Mouse (Mus musculus) hindbrain, embryonic 15.5 days (tissue): ENCODE results near the gene Poldip3. TPM values are rescaled to one million over a fixed set of nuclear protein-coding genes. Genes with fewer than 3 reads are reported as not detected.

Source experiments
- ATAC-seq: fragments of 200-750 bp; cut with Nextera tagmentation; 2 replicates; pipeline ENCODE4 v1.8.0; 2017; ENCODE audit warnings: low read depth, moderate number of reproducible peaks, moderate TSS enrichment; ENCODE audit not compliant: low FRiP score
- H3K27ac ChIP-seq: fragments of 300-500 bp; sonication (generic); replicated peaks from 2 replicates; pipeline ENCODE4 v1.5.1; 2015; ENCODE audit warnings: mild to moderate bottlenecking, inconsistent platforms
- H3K27me3 ChIP-seq: fragments of 300-500 bp; sonication (generic); 2 replicates; pipeline ENCODE4 v1.6.1; 2015; ENCODE audit warnings: control low read depth, inconsistent platforms
- H3K36me3 ChIP-seq: fragments of 300-500 bp; sonication (generic); 2 replicates; pipeline ENCODE4 v1.6.1; 2015; ENCODE audit warnings: control low read depth, inconsistent platforms
- H3K4me1 ChIP-seq: fragments of 300-500 bp; sonication (generic); replicated peaks from 2 replicates; pipeline ENCODE4 v1.6.1; 2015; ENCODE audit warnings: control low read depth, inconsistent platforms
- H3K4me2 ChIP-seq: fragments of 300-500 bp; sonication (generic); 2 replicates; pipeline ENCODE4 v1.6.1; 2015; ENCODE audit warnings: moderate library complexity, mild to moderate bottlenecking, inconsistent platforms
- H3K4me3 ChIP-seq: fragments of 300-500 bp; sonication (generic); 2 replicates; pipeline ENCODE4 v1.5.1; 2015; ENCODE audit warnings: mild to moderate bottlenecking, inconsistent platforms
- H3K9ac ChIP-seq: fragments of 300-500 bp; sonication (generic); 2 replicates; pipeline ENCODE4 v1.6.1; 2015; ENCODE audit warnings: inconsistent platforms
- H3K9me3 ChIP-seq: fragments of 300-500 bp; sonication (generic); 2 replicates; pipeline ENCODE4 v1.6.1; 2016; ENCODE audit warnings: control low read depth, inconsistent platforms
- whole genome bisulfite sequencing: fragments of 180-500 bp; shearing (Covaris S2); methylation state at CpG from one replicate; pipeline ENCODE4 v1.1.7; 2015; 5-methylcytosine and 5-hydroxymethylcytosine counted together
- polyA plus RNA-seq: library from polyadenylated mRNA; unstranded; fragments of >200 nt; fragmentation: Nextera tagmentation; extraction: Ambion mirVana; gene quantifications from 2 replicates; pipeline ENCODE4 v1.2.1, GENCODE M21; 2015

Poldip3 gene
- polyA plus RNA-seq, 1 experiment from 2014 or later: 132 TPM

- Histone ChIP-seq H3K4me1 (no peaks in the 10 kb centered on the region), H3K27me3 (no peaks in the 10 kb centered on the region), H3K36me3 (peaks cover 31% of the 10 kb centered on the region), H3K4me3 (no peak overlapping the region), H3K4me2 (no peak overlapping the region), H3K27ac (no peak overlapping the region), H3K9me3 (no peaks in the 10 kb centered on the region), H3K9ac (no peak overlapping the region)
- WGBS: 32% methylated on average over 10 of the region's 10 CpGs
- no peak for ATAC-seq
Observed at GRCm38 (mm10) chr15:83161062-83161748, 12.0 kb upstream of the Poldip3 start.

- Histone ChIP-seq H3K27ac (no peak overlapping the region), H3K9ac (no peak overlapping the region), H3K27me3 (no peaks in the 10 kb centered on the region), H3K4me3 (no peak overlapping the region), H3K4me1 (no peaks in the 10 kb centered on the region), H3K4me2 (no peak overlapping the region), H3K9me3 (no peaks in the 10 kb centered on the region), H3K36me3 (peaks cover 31% of the 10 kb centered on the region)
- no peak for ATAC-seq
- WGBS: 92% methylated on average over 4 of the region's 4 CpGs
Observed at GRCm38 (mm10) chr15:83160561-83160960, 11.4 kb upstream of the Poldip3 start.

- Histone ChIP-seq H3K27ac (no peak overlapping the region), H3K9ac (no peak overlapping the region), H3K4me3 (no peak overlapping the region), H3K36me3 (peaks cover 31% of the 10 kb centered on the region), H3K9me3 (no peaks in the 10 kb centered on the region), H3K27me3 (no peaks in the 10 kb centered on the region), H3K4me1 (no peaks in the 10 kb centered on the region), H3K4me2 (no peak overlapping the region)
- 96% methylated on average over 9 of the region's 9 CpGs for WGBS
- no peak for ATAC-seq
Observed at GRCm38 (mm10) chr15:83159823-83160222, 10.6 kb upstream of the Poldip3 start.

- Histone ChIP-seq H3K27me3 (no peaks in the 10 kb centered on the region), H3K4me2 (no peak overlapping the region), H3K36me3 (peaks cover 35% of the 10 kb centered on the region), H3K4me1 (no peaks in the 10 kb centered on the region), H3K27ac (no peak overlapping the region), H3K9ac (no peak overlapping the region), H3K9me3 (no peaks in the 10 kb centered on the region), H3K4me3 (no peak overlapping the region)
- WGBS: 90% methylated on average over 7 of the region's 7 CpGs
- no peak for ATAC-seq
Observed at GRCm38 (mm10) chr15:83158587-83159160, 9.5 kb upstream of the Poldip3 start.

GRCm38 (mm10) chr15:83157667-83158064, 8.5 kb upstream of the Poldip3 start:
- 95% methylated on average over 6 of the region's 6 CpGs for WGBS
- Histone ChIP-seq H3K9me3 (no peaks in the 10 kb centered on the region), H3K4me3 (no peak overlapping the region), H3K9ac (no peak overlapping the region), H3K4me1 (no peaks in the 10 kb centered on the region), H3K36me3 (peaks cover 35% of the 10 kb centered on the region), H3K27me3 (no peaks in the 10 kb centered on the region), H3K4me2 (no peak overlapping the region), H3K27ac (no peak overlapping the region)
- ATAC-seq: no peak

- Histone ChIP-seq H3K36me3 (peaks cover 35% of the 10 kb centered on the region), H3K4me3 (no peak overlapping the region), H3K27me3 (no peaks in the 10 kb centered on the region), H3K9me3 (no peaks in the 10 kb centered on the region), H3K27ac (no peak overlapping the region), H3K4me2 (no peak overlapping the region), H3K4me1 (no peaks in the 10 kb centered on the region), H3K9ac (no peak overlapping the region)
- ATAC-seq: no peak
- 68% methylated on average over 11 of the region's 11 CpGs for WGBS
Observed at GRCm38 (mm10) chr15:83156929-83157666, 7.9 kb upstream of the Poldip3 start.

DNA sequence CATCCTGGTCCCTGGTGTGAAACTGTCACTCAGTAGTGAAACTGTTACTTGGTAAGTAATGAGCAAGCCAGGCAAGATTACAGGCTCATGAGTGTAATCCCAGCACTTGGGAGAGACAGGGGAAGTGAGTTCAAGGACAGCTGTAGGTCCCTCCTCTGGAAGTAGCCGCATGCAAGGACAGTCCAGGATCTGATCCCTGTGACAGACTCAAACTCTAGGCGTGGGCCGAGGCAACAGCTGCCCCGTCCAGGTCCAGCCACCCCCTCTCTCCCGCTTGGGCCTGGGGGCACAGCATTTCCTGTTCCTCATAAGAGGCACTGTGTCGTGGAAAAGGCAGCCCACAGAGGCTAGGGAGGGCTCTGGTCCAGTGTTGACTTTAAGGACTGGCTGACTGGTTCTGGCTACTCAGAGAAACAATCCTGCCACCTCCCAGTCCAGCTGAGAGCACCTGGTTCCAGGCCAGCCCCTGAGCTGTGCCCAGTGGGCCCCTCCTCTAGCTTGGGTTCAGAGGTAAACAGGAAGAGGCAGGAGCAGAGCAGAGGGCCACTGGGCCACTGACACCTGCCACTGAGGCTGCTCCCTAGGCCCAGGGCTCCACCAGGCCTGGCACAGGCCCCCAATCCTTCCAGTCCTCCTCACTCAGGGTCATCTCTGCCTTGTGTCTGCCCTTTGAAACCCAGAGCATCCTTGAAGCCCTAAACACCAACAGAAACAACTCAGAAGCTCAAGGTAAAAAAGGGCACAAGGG, 6.7 kb upstream of the Poldip3 start:
- WGBS: 85% methylated on average over 6 of the region's 6 CpGs
- peaks cover 29% of the 10 kb centered on the region for H3K36me3 ChIP-seq
- H3K4me1 ChIP-seq: no peaks in the 10 kb centered on the region
- ATAC-seq: no peak
- H3K9me3 ChIP-seq: no peaks in the 10 kb centered on the region
- no peaks in the 10 kb centered on the region for H3K27me3 ChIP-seq
- no peak overlapping the region for H3K9ac ChIP-seq
- no peak overlapping the region for H3K4me3 ChIP-seq
- H3K27ac ChIP-seq: no peak overlapping the region
- no peak overlapping the region for H3K4me2 ChIP-seq

DNA sequence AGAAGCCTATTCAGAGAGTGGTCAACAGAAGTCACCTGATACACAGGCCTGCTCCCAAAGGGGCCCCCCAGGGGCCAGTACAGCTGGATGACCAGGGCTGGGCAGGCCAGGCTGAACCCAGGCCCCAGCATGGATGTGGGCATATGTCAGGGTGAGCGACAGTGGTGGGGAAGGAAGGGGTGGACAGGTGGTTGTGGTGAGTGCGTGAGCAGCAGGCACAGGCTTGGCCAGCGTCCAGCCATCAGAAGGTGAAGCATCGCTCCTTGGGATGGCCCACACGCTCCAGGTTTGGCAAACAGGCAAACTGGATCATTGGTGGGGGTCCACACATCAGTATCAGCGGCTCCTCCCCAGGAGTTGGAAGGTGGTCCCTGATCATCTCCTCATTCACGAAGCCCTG, 5.1 kb upstream of the Poldip3 start:
- peaks cover 22% of the 10 kb centered on the region for H3K36me3 ChIP-seq
- no peaks in the 10 kb centered on the region for H3K27me3 ChIP-seq
- H3K4me1 ChIP-seq: peaks cover 5% of the 10 kb centered on the region; the same call in 1 of the 2 replicates
- H3K9ac ChIP-seq: no peak overlapping the region
- no peak for ATAC-seq
- H3K9me3 ChIP-seq: no peaks in the 10 kb centered on the region
- no peak overlapping the region for H3K27ac ChIP-seq
- H3K4me3 ChIP-seq: no peak overlapping the region
- 91% methylated on average over 7 of the region's 7 CpGs for WGBS
- no peak overlapping the region for H3K4me2 ChIP-seq

DNA sequence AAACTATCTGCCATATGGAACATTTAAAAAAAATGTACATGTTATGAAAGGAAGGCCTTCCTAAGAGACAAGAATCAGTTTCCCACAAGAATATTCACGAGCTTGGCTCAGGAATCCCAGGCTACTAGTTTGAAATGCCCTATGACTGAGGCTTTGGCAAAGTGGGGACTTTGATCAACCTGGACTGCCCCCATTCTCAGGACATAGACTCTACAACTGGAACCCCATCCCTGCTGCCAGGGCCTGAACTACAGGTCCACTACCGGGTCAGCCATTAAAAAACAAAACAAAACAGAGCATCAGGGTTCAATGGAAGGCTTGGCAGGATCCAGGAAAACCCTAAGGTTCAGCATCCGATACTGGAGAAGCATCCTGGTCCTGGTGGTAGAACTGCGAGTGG, 1.5 kb upstream of the Poldip3 start:
- no peaks in the 10 kb centered on the region for H3K27me3 ChIP-seq
- 83% methylated on average over 4 of the region's 4 CpGs for WGBS
- peaks cover 27% of the 10 kb centered on the region for H3K4me1 ChIP-seq
- no peaks in the 10 kb centered on the region for H3K9me3 ChIP-seq
- H3K4me2 ChIP-seq: no peak overlapping the region
- ATAC-seq: no peak
- no peak overlapping the region for H3K9ac ChIP-seq
- H3K4me3 ChIP-seq: no peak overlapping the region
- H3K36me3 ChIP-seq: peaks cover 11% of the 10 kb centered on the region
- H3K27ac ChIP-seq: no peak overlapping the region

DNA sequence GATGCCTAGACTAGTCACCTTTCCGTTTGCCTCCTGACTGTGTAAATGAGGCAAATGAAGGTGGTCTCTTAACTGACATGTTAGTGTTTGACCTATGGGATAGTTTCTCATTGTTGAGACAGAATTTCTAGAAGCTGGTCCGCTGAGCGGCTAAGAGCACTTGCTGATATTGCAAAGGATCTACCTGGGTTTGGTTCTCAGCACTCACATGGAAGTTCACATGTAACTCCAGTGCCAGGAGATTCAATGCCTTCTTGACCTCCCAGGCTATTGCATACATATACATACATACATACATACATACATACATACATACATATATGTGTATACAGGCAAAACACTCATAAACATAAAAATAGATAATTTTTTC, 874 bp upstream of the Poldip3 start:
- Histone ChIP-seq H3K4me3 (peak overlapping the region; percentile 99), H3K36me3 (peaks cover 15% of the 10 kb centered on the region), H3K4me1 (peaks cover 27% of the 10 kb centered on the region), H3K27ac (peak overlapping the region; percentile 100), H3K9ac (peak overlapping the region; percentile 47), H3K27me3 (no peaks in the 10 kb centered on the region), H3K9me3 (no peaks in the 10 kb centered on the region), H3K4me2 (peak overlapping the region; percentile 76)
- 32% methylated on average over 3 of the region's 3 CpGs for WGBS
- ATAC-seq: no peak

- peak; percentile 86 for ATAC-seq
- peak overlapping the region; percentile 76 for H3K4me2 ChIP-seq
- no peaks in the 10 kb centered on the region for H3K9me3 ChIP-seq
- peak overlapping the region; percentile 100 for H3K27ac ChIP-seq
- peak overlapping the region; percentile 99 for H3K4me3 ChIP-seq
- peaks cover 14% of the 10 kb centered on the region for H3K36me3 ChIP-seq
- no peaks in the 10 kb centered on the region for H3K27me3 ChIP-seq
- peak overlapping the region; percentile 98 for H3K9ac ChIP-seq
- peaks cover 27% of the 10 kb centered on the region for H3K4me1 ChIP-seq
- WGBS: 0% methylated on average over 35 of the region's 41 CpGs
Observed at GRCm38 (mm10) chr15:83148801-83149195, 386 bp downstream of the Poldip3 start.

DNA sequence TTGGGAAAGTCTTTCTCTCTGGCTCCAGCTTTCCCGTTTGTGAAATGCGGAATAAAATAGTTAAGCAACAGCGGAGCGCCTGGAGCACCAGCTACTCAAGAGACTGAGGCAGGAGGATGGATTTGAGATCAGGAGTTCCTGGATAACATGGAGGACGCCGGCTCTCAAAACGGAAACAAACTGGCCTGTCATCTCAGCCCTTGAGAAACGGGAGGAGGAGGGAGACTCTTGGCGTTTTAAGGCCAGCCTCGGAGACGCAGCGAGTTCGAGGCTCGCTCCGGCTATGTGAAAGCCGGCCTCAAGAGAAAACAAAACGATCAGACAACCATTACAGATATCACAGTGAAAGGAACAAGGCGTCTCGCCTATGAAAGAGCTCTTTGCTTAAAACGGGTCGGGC, 789 bp downstream of the Poldip3 start:
- peaks cover 29% of the 10 kb centered on the region for H3K4me1 ChIP-seq
- peak overlapping the region; percentile 100 for H3K27ac ChIP-seq
- H3K36me3 ChIP-seq: peaks cover 14% of the 10 kb centered on the region
- H3K4me2 ChIP-seq: peak overlapping the region; percentile 76
- WGBS: 4% methylated on average over 21 of the region's 21 CpGs
- peak overlapping the region; percentile 98 for H3K9ac ChIP-seq
- H3K4me3 ChIP-seq: peak overlapping the region; percentile 99
- no peaks in the 10 kb centered on the region for H3K27me3 ChIP-seq
- H3K9me3 ChIP-seq: no peaks in the 10 kb centered on the region
- ATAC-seq: no peak
